Mouse (Mus musculus) lung, postnatal 4 days (tissue): ENCODE data around the gene Iqcd.

Experiments
- DNase-seq, 2 experiments: peaks; one replicate each; pipeline ENCODE4 v3.0.0; 2021

Iqcd gene

DNA sequence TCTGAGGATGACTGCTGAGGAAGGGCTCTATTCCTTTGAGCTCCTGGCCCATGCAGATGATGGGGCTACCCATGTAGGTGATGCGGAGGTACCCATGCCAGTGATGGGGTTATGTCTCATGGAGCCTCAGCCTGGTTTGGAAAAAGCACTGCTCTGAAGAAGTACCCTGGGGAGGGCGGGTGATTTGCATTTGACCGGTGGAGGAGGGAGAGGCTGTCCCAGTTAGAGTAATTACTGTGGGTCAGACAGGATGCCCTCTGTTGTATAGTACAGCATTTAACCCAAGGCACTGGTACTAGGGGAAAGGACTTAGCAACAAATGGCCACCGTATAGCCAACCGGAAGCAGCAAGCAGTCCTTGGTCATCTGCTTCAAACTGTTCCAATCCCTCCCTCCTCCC, 46.0 kb downstream of the Iqcd start:
- no peak for DNase-seq

DNA sequence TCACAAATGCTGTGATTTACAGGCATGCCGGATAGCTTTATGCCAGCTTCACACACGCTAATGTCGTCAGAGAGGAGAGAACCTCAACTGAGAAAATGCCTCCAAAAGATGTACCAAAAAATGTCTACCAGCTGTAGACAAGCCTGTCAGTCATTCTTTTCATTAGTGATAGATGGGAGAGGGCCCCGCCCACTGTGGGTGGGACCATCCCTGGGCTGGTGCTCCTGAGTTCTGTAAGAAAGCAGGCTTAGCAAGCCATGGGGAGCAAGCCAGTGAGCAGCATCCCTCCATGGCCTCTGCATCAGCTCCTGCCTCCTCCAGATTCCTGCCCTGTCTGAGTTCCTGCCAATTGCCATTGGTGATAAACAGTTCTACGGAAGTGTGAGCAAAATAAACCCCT, 46.8 kb downstream of the Iqcd start:
- no peak for DNase-seq

DNA sequence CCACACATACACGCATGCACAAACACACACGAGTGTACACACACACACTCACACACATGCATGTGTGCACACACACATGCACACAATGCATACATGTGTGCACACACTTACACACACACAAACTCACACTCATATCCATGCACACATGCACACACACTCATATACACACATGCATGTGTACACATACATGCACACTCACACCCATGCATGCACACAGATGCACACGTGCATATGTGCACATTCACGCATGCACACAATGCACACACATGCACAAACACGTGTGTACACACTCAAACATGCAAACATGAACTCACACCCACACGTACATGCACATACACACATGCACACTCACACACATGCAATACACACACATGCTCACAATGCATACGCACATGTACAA, 51.3 kb downstream of the Iqcd start:
- no peak for DNase-seq

DNA sequence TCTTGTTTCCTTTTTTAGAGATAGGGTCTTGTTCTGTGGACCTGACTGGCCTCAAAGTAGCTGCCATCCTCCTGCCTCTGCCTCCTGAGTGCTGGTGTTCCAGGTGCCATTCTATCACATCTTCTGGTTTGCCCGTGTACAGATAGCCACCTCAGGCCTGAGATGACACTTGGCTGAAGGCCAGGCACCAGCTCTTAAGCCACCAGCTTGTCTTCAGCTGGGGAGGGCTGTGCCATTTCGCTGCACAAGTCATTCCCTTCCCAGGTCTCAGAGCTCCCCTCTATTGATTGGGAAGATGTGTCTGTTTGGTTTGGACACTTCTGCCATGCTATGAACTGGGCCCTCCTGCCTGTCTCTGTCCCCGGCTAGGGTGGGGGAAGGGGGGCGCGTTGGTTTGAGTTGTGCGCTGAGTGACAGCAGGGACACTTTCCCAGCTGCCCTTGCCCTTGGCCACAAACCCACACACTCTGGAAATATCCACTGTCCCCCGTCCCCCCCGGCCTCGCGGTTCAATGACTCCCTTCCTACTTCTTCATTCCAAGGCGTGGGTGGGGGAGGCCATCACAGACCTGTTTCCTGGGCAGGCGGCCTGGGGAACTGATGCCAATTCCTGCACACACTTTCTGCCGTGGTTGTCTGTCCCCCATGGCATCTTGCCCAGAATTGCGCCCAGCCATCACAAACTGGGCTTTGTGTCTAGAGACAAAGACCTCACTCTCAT, 54.7 kb downstream of the Iqcd start:
- no peak for DNase-seq

DNA sequence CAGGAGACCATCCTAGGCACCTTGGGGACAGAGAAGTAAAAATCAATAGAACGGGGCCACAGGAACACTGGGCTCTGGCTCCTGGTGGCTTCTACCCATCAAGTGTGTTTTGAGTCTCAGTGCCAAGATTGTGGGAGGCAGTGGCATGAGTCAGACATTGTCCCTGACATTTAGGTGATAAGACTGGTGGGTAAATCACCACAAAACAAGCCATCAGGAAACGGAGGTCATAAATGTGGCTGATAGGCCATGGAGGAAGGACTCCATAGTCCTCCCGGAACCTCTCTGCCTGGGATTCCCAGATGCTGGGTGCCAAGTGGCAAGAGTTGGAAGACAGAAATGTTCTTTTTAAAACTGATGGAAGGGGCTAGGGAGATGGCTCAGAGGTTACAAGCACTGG, 55.4 kb downstream of the Iqcd start:
- DNase-seq, result no peak

DNA sequence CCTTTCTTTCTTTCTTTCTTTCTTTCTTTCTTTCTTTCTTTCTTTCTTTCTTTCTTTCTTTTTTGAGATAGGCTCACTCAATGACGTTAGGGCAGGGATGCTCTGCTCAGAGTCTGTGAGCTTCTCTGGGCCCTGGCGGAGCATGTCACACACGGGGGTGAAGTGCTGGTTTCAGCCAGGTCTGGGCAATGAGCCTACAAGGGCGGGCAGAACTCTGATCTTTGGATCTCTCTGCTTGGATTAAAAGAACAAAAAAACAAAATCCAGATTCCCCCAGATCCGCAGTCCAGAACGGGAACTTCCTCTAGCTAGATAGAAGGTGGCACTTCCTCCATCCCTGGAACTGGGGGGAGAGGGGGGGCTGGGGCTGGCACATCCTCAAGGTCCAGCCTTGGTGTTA, 57.0 kb downstream of the Iqcd start:
- DNase-seq, result no peak

DNA sequence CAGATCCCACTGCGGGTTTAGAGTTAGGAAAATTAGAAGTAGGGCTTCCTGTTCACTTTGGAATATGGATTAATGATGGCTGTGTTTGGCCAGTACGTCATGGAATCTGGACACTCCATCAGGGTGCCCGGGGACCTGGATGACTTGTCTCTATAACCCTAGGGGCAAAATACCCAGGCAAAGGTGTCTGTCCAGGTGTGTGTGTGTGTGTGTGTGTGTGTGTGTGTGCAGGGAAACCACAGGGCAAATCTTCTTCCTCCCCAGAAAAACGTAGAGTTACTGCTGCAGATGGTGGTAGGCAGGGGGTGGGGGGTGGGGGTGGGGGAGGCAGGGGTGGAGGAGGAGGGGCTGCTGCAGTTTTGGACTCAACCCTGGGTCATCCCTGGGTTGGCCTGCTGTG, 58.5 kb downstream of the Iqcd start:
- no peak for DNase-seq

DNA sequence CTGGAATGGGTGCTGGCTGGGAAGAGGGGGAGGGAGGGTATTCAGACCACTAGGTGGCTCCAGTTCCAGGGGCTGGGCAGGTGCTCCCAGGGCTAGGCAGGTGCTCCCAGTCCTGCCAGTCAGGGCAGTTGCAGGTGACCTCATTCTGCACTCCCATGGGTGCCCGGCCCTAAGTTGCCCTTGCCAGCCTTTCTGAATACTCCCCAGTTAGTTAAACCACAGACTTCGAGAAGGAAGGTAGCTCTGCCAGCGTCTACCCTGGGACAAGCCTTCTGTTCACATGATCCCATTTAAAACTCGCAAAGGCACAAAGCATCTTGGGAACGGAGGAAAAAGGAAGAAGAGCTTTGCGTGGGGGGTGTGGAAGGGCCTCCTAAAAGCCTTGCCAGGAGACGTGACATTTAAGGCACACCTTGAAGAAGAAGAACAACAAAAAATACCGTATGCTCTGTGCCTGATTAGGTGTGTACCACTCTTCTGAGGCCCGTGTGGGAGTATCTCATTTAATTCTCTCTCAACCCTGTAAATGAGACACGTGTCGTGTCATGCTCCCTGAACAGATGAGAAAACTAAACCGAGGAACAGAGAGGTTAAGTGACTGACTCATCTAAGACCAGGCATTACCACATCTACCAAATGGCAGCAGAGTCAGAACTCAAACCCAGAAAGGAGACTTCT, 59.1 kb downstream of the Iqcd start:
- DNase-seq, result no peak

DNA sequence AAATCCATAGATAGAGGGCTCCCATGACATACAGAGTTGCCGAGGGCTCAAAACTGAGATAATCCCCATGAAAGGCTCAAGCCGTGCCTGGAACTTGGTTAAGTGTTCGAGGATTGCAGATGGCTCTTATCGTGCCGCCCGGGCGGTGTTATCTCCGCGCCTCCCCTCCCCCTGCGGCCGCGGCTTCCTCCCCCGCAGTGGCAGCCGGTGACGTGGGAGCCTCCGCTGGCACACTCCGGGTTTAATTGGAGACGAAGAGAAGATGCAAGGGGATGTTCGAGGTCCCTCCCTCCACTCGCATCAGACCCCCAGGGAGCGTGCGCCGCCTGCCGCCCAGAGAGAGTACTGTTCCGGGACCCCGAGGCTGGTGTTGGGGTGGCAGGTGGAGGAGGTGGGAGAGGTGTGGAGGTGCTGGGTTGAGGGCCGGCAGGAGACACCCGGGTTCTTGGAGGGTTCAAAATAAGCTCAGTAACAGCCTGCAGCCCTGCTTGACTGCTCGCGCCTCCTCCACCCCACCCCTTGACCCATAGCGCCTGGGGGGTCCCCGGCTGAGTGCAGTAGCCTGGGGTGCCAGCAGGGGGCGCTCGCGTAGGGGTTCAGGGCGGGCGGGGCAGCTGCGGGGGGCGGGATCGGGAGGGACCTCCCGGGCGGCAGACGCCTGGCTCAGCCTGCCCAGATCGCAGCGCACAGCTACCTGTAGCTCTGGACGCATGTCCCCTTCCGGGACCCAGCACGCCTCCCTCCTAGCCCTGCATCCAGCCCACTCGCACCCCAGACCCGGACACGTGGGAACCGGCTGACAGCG, 60.0 kb downstream of the Iqcd start, which contains the start of gene Rasal1:
Rasal1 (plus strand) TSS at position 244 of the 805 bp plus-strand sequence.
- peak; percentile 51 to 55 for DNase-seq

DNA sequence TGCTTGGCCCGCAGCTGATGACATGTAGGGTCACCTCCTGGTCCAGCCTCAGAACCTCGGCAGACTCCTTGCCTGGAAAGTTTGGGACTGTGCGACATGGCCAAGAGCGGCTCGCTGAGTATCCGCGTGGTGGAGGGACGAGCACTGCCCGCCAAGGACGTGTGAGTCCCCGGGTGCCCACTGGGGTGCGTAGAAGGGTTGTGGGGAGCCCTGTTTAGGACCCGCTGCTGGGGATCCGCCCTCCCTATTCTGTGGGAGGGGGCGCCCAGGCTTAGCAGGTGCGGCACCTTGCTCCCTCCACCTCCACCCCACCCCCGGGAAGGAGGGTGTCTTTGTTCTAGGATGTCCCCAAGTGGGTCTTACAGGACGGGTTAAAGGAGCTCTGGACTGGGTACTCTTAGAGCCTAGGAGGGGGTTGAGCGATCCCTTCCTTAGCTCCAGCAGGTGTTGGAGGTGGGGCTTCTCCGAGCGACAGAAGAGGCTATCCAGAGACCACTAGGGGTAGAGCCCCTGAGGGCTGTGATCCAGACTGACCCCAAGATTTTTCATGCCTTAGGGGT, 60.6 kb downstream of the Iqcd start:
- no peak for DNase-seq

DNA sequence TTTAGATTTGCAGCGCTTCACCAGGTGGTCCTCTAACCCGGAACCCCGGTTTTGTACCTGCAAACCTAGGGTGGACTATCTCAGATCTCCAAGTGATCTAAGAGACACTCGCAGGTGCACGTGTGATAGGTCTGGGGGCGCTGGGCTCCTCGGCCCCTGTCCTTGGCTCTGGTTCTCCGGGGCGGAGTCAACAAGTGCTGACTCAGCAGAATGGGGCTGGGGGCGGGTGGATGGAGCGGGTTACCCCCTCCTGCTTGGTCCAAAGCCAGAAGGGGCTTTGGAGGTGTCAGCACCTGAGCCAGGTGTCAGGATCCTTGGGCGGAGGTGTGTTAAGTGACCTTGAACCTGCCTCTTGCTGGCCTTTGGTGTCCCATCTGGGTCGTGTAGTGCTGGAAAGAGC, 61.1 kb downstream of the Iqcd start:
- no peak for DNase-seq

DNA sequence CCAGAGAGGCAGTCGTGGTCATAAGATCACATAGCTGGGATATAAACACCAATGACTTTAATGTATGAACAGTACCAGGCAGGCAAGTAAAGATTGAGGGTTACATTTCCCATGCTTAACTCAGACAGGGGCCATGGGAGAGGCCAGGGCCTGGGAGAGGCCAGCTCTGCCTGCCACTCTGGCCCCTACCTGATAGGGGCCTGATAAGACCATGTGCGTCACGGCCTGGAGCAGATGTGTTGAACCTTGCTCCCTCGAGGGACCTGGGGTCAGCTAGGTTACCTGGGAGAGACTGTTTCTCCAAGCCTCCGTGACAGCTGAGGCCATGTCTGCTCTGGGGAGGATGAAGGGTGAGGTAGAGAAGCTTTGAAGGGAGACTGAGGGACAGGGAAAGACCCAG, 62.4 kb downstream of the Iqcd start:
- DNase-seq, result no peak

DNA sequence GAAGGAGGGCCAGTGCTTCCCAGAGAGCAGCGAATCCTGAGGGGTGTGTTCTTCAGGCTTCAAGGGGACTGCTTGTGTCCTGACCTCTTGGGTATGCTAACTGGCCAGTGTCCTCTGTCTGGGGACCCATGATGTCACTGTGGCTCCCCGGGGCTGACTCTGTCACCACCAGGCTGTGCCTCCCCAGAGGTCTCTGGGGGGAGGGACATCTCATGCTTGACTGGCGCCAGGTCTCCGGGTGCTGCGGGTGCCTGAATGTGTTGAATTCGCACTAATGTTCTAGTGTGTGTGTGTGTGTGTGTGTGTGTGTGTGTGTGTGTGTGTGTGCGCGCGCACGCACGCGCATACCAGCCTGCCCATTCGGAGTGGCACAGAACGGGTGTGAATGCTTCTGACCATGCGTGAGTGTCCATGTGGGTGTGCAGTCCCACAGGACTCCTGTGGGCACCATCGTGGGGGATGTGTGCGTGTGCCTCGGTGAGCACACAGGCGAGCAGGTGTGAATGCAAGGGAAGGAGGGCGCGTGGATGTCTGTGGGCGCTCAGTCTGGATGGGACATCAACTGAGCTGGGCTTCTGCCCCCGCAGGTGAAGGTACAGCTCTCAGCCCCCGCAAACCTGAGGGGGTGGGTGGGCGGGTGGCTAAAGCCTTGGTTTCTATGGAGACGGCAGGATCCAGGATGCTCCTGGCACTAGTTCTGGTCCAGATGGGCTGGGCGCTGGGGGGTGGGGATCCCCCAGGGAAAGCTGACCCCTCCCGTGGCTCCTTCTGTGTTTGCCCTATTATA, 64.3 kb downstream of the Iqcd start:
- DNase-seq, result no peak

DNA sequence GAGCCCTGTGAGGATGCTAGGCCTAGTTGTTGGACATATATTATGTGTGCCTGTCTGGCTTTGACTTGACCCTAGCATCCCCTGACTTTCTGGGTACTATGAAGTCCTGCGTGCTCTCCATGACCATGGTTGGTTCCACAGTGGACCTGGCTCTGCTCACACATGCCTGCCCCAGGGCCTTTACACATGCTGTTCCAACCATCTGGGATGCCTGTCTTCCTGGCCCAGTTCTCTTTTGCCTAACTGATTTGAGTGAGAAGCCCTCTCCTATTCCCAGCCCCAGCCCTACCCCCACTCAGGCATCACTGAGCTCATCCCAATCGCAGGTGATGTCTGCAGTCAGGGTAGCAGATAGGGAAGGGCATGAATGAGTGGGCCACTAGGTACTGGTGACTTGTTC, 65.1 kb downstream of the Iqcd start:
- DNase-seq, result no peak

DNA sequence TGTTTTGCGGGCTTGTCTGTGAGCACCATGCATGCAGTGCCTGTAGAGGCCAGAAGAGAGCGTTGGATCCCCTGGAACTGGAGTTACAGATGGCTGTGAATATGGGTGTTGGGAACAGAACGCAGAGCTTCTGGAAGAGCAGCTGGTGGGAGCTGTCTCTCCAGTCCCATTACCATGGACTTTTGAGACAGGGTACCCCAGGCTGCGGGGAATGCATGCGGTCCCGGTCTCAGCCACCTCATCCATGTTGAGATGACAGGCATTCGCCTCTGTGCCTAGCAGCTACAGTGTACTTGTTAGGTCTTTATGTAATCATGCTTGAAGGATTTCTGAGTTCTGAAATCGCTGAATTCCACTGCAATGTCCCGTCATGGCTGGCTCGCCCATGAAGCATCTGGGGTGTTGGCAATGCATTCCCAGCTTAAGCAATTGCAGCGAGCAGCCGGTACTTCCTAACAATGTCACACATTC, 67.5 kb downstream of the Iqcd start:
- DNase-seq, result peak; percentile 42 to 83
